Comparison of ENCODE assay signal across 23 mouse cellular contexts in genomic region chr11:4323481-4323880, GRCm38 (mm10).
A peak's percentile ranks its signal among the peaks of the same experiment; 100 is the strongest.
DNase-seq lines count a peak whose midpoint lies in the region; ATAC-seq lines count a peak whose summit lies in the region.
"Had no signal": no experiment of that assay in that cellular context is flagged by ENCODE, and none has a peak within 500 bp of the region (broad histone marks: within the 10 kb centered on the region; RNA-seq: fewer than 3 reads in every experiment).

No protein-coding gene starts in this region.

- peaks cover 3% of the 10 kb centered on the region; the same call in 1 of the 2 replicates for H3K4me1 ChIP-seq in limb, embryonic 13.5 days
- H3K4me1 ChIP-seq in limb, embryonic 10.5 days: peaks cover 8% of the 10 kb centered on the region
- no peaks in the 10 kb centered on the region for H3K4me1 ChIP-seq in hindbrain, embryonic 11.5 days (replicated peaks; ENCODE audit: control insufficient read depth, insufficient read depth, low read length)
- H3K4me1 ChIP-seq: embryonic facial prominence, embryonic 15.5 days; heart, embryonic 10.5 days; hindbrain, embryonic 13.5 days had no signal

- no peaks in the 10 kb centered on the region for H3K36me3 ChIP-seq in limb, embryonic 13.5 days
- no peaks in the 10 kb centered on the region for H3K36me3 ChIP-seq in limb, embryonic 10.5 days
- H3K36me3 ChIP-seq in hindbrain, embryonic 11.5 days (ENCODE audit: control insufficient read depth, insufficient read depth, low read length): no peaks in the 10 kb centered on the region
- H3K36me3 ChIP-seq: embryonic facial prominence, embryonic 15.5 days; forebrain, embryonic 10.5 days; heart, embryonic 10.5 days; hindbrain, embryonic 13.5 days had no signal

- ATAC-seq in cerebellum, adult (ENCODE audit: insufficient number of reproducible peaks, low FRiP score, low TSS enrichment): no peak
- ATAC-seq in limb, embryonic 13.5 days (ENCODE audit: low FRiP score, low read depth): no peak
- ATAC-seq in hindbrain, embryonic 11.5 days (ENCODE audit: low FRiP score): no peak
- ATAC-seq: CD4-positive, CD25-positive, alpha-beta regulatory T cell, adult 4 months; forebrain, embryonic 14.5 days; hindbrain, postnatal 0 days had no signal

- H3K9ac ChIP-seq in limb, embryonic 13.5 days: no peak overlapping the region
- H3K9ac ChIP-seq in hindbrain, embryonic 11.5 days (ENCODE audit: low read depth, low read length): no peak overlapping the region
- H3K9ac ChIP-seq: embryonic facial prominence, embryonic 15.5 days; hindbrain, embryonic 13.5 days had no signal

- no peaks in the 10 kb centered on the region for H3K9me3 ChIP-seq in limb, embryonic 13.5 days
- H3K9me3 ChIP-seq in limb, embryonic 10.5 days (replicated peaks): no peaks in the 10 kb centered on the region
- no peaks in the 10 kb centered on the region for H3K9me3 ChIP-seq in hindbrain, embryonic 11.5 days (ENCODE audit: control insufficient read depth, low read length)
- H3K9me3 ChIP-seq: embryonic facial prominence, embryonic 15.5 days; forebrain, embryonic 10.5 days; heart, embryonic 10.5 days; hindbrain, embryonic 13.5 days had no signal

- 0 out of 2 replicates have a peak overlapping the region, but pooled peaks have one; percentile 3 for H3K27ac ChIP-seq in limb, embryonic 13.5 days
- H3K27ac ChIP-seq in limb, embryonic 10.5 days: no peak overlapping the region
- H3K27ac ChIP-seq in hindbrain, embryonic 11.5 days (ENCODE audit: low read depth, low read length): no peak overlapping the region
- H3K27ac ChIP-seq: embryonic facial prominence, embryonic 15.5 days; forebrain, embryonic 10.5 days; gastrocnemius, adult 2 months; heart, embryonic 10.5 days; hindbrain, embryonic 13.5 days; hindbrain, postnatal 0 days had no signal

- no peak overlapping the region for H3K4me3 ChIP-seq in limb, embryonic 13.5 days
- H3K4me3 ChIP-seq in limb, embryonic 10.5 days: no peak overlapping the region
- no peak overlapping the region for H3K4me3 ChIP-seq in hindbrain, embryonic 11.5 days (ENCODE audit: low read depth, low read length)
- H3K4me3 ChIP-seq: embryonic facial prominence, embryonic 15.5 days; erythroblast, embryonic 14.5 days; forebrain, embryonic 10.5 days; gastrocnemius, adult 2 months; heart, embryonic 10.5 days; hindbrain, embryonic 13.5 days had no signal

- 67% methylated on average over 11 of the region's 11 CpGs for WGBS in limb, embryonic 13.5 days
- 70% methylated on average over 11 of the region's 11 CpGs for WGBS in limb, embryonic 10.5 days
- WGBS in hindbrain, embryonic 11.5 days: 73% methylated on average over 11 of the region's 11 CpGs

- H3K27me3 ChIP-seq in limb, embryonic 13.5 days: no peaks in the 10 kb centered on the region
- H3K27me3 ChIP-seq in limb, embryonic 10.5 days (ENCODE audit: low read depth, poor library complexity, severe bottlenecking): no peaks in the 10 kb centered on the region
- H3K27me3 ChIP-seq in hindbrain, embryonic 11.5 days (ENCODE audit: control insufficient read depth, insufficient read depth, low read length): no peaks in the 10 kb centered on the region
- H3K27me3 ChIP-seq: embryonic facial prominence, embryonic 15.5 days; hindbrain, embryonic 13.5 days had no signal

- no peak overlapping the region for H3K4me2 ChIP-seq in limb, embryonic 13.5 days (replicated peaks)
- no peak overlapping the region for H3K4me2 ChIP-seq in hindbrain, embryonic 11.5 days (replicated peaks; ENCODE audit: low read depth, low read length)
- H3K4me2 ChIP-seq: embryonic facial prominence, embryonic 15.5 days; hindbrain, embryonic 13.5 days had no signal

- peak; percentile 59 for DNase-seq in cerebellum, adult 11 months
- no peak for DNase-seq in limb, embryonic 10.5 days (ENCODE audit: low spot score)
- peak; percentile 83 for DNase-seq in cerebellum, adult 9-11 months
- peak; percentile 68 for DNase-seq in cerebellum, postnatal 36 days
- no peak for DNase-seq in hindbrain, embryonic 11.5 days (ENCODE audit: low spot score)
- DNase-seq in spleen, postnatal 14 days (ENCODE audit: low spot score in 2 of 2): no peak
- DNase-seq: adrenal gland, postnatal 14 days; B cell, adult 2 months; gastrocnemius, adult 2 months; gastrocnemius, postnatal 25 days; heart, postnatal 10 days; heart, postnatal 4 days; kidney, adult 11 months had no signal

Comparison
In these comparisons a context has a peak if more than half of its experiments do, and no peak if none do; other contexts are left out.
1. DNase-seq: peak in cerebellum, adult 11 months (single experiment), cerebellum, adult 9-11 months (single experiment) and cerebellum, postnatal 36 days (2 of 2); none in limb, embryonic 10.5 days (single experiment), hindbrain, embryonic 11.5 days (single experiment) and spleen, postnatal 14 days (0 of 2).